Mouse (Mus musculus): ENCODE measurements around the gene Bola3. TPM values are rescaled to one million over a fixed set of nuclear protein-coding genes. Genes with fewer than 3 reads are reported as not detected.

Gene Bola3
- polyA plus RNA-seq, 1 experiment from 2014 or later, result 144 TPM

DNA sequence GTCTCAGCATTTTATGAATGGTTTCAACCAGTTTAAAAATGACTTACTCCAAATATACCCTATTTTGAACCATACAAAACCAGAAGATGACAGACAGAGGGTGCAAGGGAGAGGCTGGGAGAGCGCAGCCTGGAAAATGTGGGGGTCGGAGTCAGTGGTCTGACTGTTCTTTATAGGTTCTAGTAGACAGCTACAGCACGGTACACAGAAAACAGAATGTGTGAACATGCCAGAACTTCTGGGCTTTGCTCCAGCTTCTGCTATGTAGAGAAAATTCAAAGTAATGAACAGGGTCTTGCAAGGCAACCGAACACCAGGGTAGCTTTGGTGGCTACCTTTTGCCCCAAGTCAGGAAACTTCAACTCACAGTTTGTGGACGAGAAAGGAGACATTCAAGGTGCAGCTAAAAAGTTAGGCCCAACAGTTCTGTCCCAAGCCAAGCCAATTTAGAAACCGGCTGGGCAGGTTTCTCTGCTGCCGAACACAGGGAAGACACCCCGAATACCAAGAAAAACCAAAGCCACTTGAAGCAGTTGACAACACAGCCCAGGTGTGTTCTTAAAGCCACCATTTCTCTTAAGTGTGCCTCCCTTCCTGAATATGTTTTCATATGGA is 43.3 kb downstream of the Bola3 start:
- WGBS, result 86% methylated on average over 8 of the region's 8 CpGs
- peaks cover 8% of the 10 kb centered on the region for H3K36me3 ChIP-seq (replicated peaks; ENCODE audit: control insufficient read depth, insufficient read depth, low read depth, low read length)
- no peaks in the 10 kb centered on the region for H3K4me1 ChIP-seq (ENCODE audit: control insufficient read depth, insufficient read depth, low read length)
- H3K4me2 ChIP-seq (ENCODE audit: low read depth, low read length), result no peak overlapping the region
- no peak overlapping the region for H3K9ac ChIP-seq (replicated peaks; ENCODE audit: low read length)
- no peak overlapping the region for H3K4me3 ChIP-seq (ENCODE audit: low read depth, low read length)
- ATAC-seq (replicated peaks; ENCODE audit: insufficient number of reproducible peaks, low FRiP score, low TSS enrichment, low read depth) (no peak), DNase-seq (ENCODE audit: low spot score) (no peak)
- H3K9me3 ChIP-seq (replicated peaks; ENCODE audit: control insufficient read depth, low read length), result no peaks in the 10 kb centered on the region
- H3K27me3 ChIP-seq (ENCODE audit: control insufficient read depth, insufficient read depth, low read length), result no peaks in the 10 kb centered on the region
- H3K27ac ChIP-seq (replicated peaks; ENCODE audit: low read depth, low read length), result no peak overlapping the region

DNA sequence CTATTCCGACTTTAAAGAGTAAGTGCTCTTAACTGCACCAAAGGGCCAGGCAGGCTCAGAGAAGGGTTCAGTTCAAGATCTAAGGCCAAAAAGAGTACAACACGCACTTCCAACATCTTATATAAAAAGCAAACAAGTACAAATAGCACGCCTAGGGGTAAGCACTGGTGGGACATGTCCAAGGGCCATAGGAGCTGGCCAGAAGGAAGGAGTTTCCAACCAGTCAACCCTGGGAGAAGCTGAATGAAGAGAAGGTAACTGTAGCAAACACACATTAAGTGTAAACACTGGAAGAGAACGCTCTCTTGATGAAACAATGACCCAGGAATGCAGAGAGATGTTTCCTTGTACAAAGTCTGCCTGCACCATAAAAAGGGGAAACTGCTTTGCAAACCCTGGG is 45.2 kb downstream of the Bola3 start:
- no peaks in the 10 kb centered on the region for H3K9me3 ChIP-seq (replicated peaks; ENCODE audit: control insufficient read depth, low read length)
- 96% methylated on average over 4 of the region's 4 CpGs for WGBS
- no peaks in the 10 kb centered on the region for H3K4me1 ChIP-seq (ENCODE audit: control insufficient read depth, insufficient read depth, low read length)
- no peak overlapping the region for H3K4me3 ChIP-seq (ENCODE audit: low read depth, low read length)
- H3K27me3 ChIP-seq (ENCODE audit: control insufficient read depth, insufficient read depth, low read length), result no peaks in the 10 kb centered on the region
- DNase-seq (ENCODE audit: low spot score), result no peak
- no peak overlapping the region for H3K4me2 ChIP-seq (ENCODE audit: low read depth, low read length)
- no peak for ATAC-seq (replicated peaks; ENCODE audit: insufficient number of reproducible peaks, low FRiP score, low TSS enrichment, low read depth)
- H3K27ac ChIP-seq (replicated peaks; ENCODE audit: low read depth, low read length), result no peak overlapping the region
- no peak overlapping the region for H3K9ac ChIP-seq (replicated peaks; ENCODE audit: low read length)
- H3K36me3 ChIP-seq (replicated peaks; ENCODE audit: control insufficient read depth, insufficient read depth, low read depth, low read length), result peaks cover 10% of the 10 kb centered on the region

DNA sequence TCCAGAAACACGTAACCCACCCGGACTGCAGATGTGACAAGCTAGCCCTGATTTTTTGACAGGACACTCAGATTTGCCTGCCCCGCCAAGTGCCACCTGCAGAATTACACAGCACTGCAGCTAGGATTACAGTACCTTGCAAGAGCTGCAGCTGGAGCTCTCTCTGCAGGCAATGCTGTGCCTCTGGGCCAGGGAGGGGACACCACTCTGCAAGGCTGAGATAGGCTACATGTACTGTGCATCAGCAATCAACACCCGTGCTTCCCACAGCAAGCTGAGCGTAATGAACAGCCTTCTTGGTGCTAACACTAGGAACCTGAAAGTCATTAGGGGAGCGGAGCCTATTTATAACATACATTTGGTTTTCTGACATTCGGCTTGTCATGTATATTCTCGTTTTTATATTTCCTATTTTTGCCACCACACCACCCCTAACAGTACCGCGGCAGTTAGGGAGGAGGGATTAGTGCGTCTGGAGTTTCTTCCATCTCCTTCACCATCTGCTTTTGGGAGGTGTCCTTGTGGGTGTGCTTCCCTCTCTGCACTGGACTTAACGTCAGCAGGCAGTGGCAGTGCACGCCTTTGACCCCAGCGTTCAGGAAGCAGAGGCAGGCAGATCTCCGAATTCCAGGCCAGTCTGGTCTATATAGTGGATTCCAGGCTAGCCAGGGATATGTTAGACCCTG is 46.7 kb downstream of the Bola3 start:
- Histone ChIP-seq H3K27ac (replicated peaks; ENCODE audit: low read depth, low read length) (no peak overlapping the region), H3K4me1 (ENCODE audit: control insufficient read depth, insufficient read depth, low read length) (no peaks in the 10 kb centered on the region), H3K9me3 (replicated peaks; ENCODE audit: control insufficient read depth, low read length) (no peaks in the 10 kb centered on the region), H3K4me2 (ENCODE audit: low read depth, low read length) (no peak overlapping the region), H3K27me3 (ENCODE audit: control insufficient read depth, insufficient read depth, low read length) (no peaks in the 10 kb centered on the region), H3K9ac (replicated peaks; ENCODE audit: low read length) (no peak overlapping the region), H3K4me3 (ENCODE audit: low read depth, low read length) (no peak overlapping the region), H3K36me3 (replicated peaks; ENCODE audit: control insufficient read depth, insufficient read depth, low read depth, low read length) (peaks cover 10% of the 10 kb centered on the region)
- WGBS, result 94% methylated on average over 15 of the region's 15 CpGs
- ATAC-seq (replicated peaks; ENCODE audit: insufficient number of reproducible peaks, low FRiP score, low TSS enrichment, low read depth) (no peak), DNase-seq (ENCODE audit: low spot score) (no peak)

DNA sequence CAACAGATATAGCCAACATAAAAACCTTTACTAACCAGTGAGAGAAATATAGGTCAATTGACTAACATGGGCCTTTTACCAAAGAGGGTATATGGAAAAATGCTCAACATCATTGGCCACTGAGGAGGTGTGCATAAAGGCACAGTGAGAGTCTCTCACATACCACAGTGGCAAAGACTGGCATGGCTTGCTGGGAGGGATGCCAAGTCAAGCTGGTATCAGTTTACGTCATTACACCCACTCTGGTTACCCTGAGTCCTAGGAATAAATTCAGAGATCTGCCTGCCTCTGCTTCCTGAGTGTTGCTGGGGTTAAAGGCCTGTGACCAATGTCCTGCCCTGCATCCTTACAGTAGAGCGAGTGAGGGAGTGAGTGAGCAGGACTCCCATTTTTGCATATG is 47.8 kb downstream of the Bola3 start:
- DNase-seq (ENCODE audit: low spot score) (no peak), ATAC-seq (replicated peaks; ENCODE audit: insufficient number of reproducible peaks, low FRiP score, low TSS enrichment, low read depth) (no peak)
- H3K27me3 ChIP-seq (ENCODE audit: control insufficient read depth, insufficient read depth, low read length), result no peaks in the 10 kb centered on the region
- no peaks in the 10 kb centered on the region for H3K4me1 ChIP-seq (ENCODE audit: control insufficient read depth, insufficient read depth, low read length)
- WGBS, result 93% methylated on average over 2 of the region's 2 CpGs
- H3K36me3 ChIP-seq (replicated peaks; ENCODE audit: control insufficient read depth, insufficient read depth, low read depth, low read length), result peaks cover 13% of the 10 kb centered on the region
- no peak overlapping the region for H3K9ac ChIP-seq (replicated peaks; ENCODE audit: low read length)
- H3K9me3 ChIP-seq (replicated peaks; ENCODE audit: control insufficient read depth, low read length), result no peaks in the 10 kb centered on the region
- no peak overlapping the region for H3K27ac ChIP-seq (replicated peaks; ENCODE audit: low read depth, low read length)
- H3K4me2 ChIP-seq (ENCODE audit: low read depth, low read length), result no peak overlapping the region
- H3K4me3 ChIP-seq (ENCODE audit: low read depth, low read length), result no peak overlapping the region

DNA sequence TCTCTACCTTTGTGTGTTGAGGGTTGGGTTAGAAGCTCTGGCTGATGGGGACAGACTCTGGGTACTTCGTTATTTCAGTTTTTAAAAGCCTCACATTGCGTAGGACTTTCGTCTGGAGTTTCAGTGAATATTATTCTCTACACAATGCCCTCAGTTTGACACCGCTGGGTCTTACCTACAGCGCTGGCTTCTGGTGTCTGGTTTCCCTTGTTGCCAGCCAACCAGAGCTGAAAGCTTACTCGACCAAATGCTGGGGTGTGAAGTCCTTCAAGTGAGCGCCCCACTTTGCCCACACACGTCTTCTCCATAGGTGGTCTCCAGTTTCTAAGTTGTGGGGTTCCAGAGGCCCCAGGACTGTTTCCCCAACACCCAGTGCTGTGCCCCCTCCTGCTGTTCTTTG is 48.8 kb downstream of the Bola3 start:
- H3K9ac ChIP-seq (replicated peaks; ENCODE audit: low read length), result no peak overlapping the region
- H3K27ac ChIP-seq (replicated peaks; ENCODE audit: low read depth, low read length), result no peak overlapping the region
- no peak; the same call in 1 of the 2 replicates for ATAC-seq (replicated peaks; ENCODE audit: insufficient number of reproducible peaks, low FRiP score, low TSS enrichment, low read depth)
- WGBS, result 86% methylated on average over 8 of the region's 8 CpGs
- DNase-seq (ENCODE audit: low spot score), result no peak
- no peaks in the 10 kb centered on the region for H3K9me3 ChIP-seq (replicated peaks; ENCODE audit: control insufficient read depth, low read length)
- no peaks in the 10 kb centered on the region for H3K4me1 ChIP-seq (ENCODE audit: control insufficient read depth, insufficient read depth, low read length)
- H3K36me3 ChIP-seq (replicated peaks; ENCODE audit: control insufficient read depth, insufficient read depth, low read depth, low read length), result peaks cover 22% of the 10 kb centered on the region
- no peak overlapping the region for H3K4me3 ChIP-seq (ENCODE audit: low read depth, low read length)
- H3K27me3 ChIP-seq (ENCODE audit: control insufficient read depth, insufficient read depth, low read length), result no peaks in the 10 kb centered on the region
- no peak overlapping the region for H3K4me2 ChIP-seq (ENCODE audit: low read depth, low read length)

DNA sequence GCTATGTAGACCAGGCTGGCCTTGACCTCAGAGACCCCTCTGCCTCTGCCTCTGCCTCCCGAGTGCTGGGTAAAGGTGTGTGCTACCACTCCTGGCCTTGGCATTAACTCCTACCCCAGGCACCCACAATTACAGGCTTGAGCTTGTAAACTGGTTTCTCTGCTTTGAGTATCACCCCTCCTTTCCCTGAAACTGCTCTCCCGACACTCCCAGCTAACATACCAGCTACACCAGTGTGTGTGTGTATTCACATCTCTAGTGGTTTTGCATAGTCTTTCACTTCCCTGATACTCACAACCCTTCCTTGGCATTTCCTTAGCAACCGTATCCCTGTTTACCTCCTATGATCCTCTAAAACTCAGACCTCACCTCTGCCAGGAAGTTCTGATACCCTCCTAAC is 50.8 kb downstream of the Bola3 start:
- Histone ChIP-seq H3K4me1 (ENCODE audit: control insufficient read depth, insufficient read depth, low read length) (no peaks in the 10 kb centered on the region), H3K27me3 (ENCODE audit: control insufficient read depth, insufficient read depth, low read length) (no peaks in the 10 kb centered on the region), H3K9me3 (replicated peaks; ENCODE audit: control insufficient read depth, low read length) (no peaks in the 10 kb centered on the region), H3K4me2 (ENCODE audit: low read depth, low read length) (no peak overlapping the region), H3K36me3 (replicated peaks; ENCODE audit: control insufficient read depth, insufficient read depth, low read depth, low read length) (peaks cover 37% of the 10 kb centered on the region), H3K9ac (replicated peaks; ENCODE audit: low read length) (no peak overlapping the region), H3K4me3 (ENCODE audit: low read depth, low read length) (no peak overlapping the region), H3K27ac (replicated peaks; ENCODE audit: low read depth, low read length) (no peak overlapping the region)
- no peak for ATAC-seq (replicated peaks; ENCODE audit: insufficient number of reproducible peaks, low FRiP score, low TSS enrichment, low read depth)
- no peak for DNase-seq (ENCODE audit: low spot score)
- 85% methylated on average over 3 of the region's 3 CpGs for WGBS

DNA sequence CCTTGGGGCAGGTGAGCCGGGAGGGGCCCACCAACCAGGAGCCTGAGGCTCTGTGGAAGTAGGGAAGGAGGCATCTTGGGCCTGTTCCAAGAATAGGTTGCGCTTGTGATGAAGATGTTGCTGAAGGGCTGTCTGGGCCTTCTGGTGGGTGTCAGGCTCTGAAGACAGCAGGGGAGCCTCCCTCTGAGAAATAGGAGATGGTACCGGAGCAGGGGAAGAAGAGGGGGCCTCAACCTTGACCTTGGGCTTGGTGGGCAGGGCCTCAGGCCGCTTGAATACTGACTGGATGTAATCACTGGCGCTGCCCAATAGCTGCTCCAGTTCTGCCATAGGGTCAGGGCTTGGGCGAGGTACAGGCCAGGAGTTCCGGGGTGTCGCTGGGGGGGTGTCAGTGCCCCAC is 54.5 kb downstream of the Bola3 start:
- no peak for ATAC-seq (replicated peaks; ENCODE audit: insufficient number of reproducible peaks, low FRiP score, low TSS enrichment, low read depth)
- DNase-seq (ENCODE audit: low spot score), result no peak
- Histone ChIP-seq H3K9ac (replicated peaks; ENCODE audit: low read length) (no peak overlapping the region), H3K4me3 (ENCODE audit: low read depth, low read length) (no peak overlapping the region), H3K4me2 (ENCODE audit: low read depth, low read length) (no peak overlapping the region), H3K27me3 (ENCODE audit: control insufficient read depth, insufficient read depth, low read length) (no peaks in the 10 kb centered on the region), H3K9me3 (replicated peaks; ENCODE audit: control insufficient read depth, low read length) (no peaks in the 10 kb centered on the region), H3K36me3 (replicated peaks; ENCODE audit: control insufficient read depth, insufficient read depth, low read depth, low read length) (peaks cover 30% of the 10 kb centered on the region), H3K4me1 (ENCODE audit: control insufficient read depth, insufficient read depth, low read length) (no peaks in the 10 kb centered on the region), H3K27ac (replicated peaks; ENCODE audit: low read depth, low read length) (no peak overlapping the region)
- 95% methylated on average over 8 of the region's 8 CpGs for WGBS

DNA sequence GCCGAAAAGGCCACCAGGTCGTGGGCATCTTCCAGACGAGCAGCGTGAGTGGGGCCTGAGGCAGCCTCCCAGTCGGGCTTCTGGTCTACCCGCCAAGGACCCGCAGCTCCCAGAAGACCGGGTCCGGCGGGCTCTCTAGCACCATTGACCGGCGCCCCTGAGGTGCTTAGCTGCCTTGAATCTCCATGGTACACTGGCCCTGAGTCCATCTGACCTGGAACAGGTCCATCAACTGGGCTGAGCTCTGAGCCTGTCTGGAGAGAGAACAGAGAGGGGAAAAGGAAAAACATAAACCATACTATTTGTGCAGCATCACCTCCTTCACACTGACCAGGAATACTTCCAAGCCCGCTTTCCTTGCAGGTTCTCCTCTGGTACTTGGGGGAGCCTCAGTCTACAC is 55.6 kb downstream of the Bola3 start:
- no peaks in the 10 kb centered on the region for H3K4me1 ChIP-seq (ENCODE audit: control insufficient read depth, insufficient read depth, low read length)
- WGBS, result 94% methylated on average over 13 of the region's 13 CpGs
- H3K36me3 ChIP-seq (replicated peaks; ENCODE audit: control insufficient read depth, insufficient read depth, low read depth, low read length), result peaks cover 30% of the 10 kb centered on the region
- no peaks in the 10 kb centered on the region for H3K27me3 ChIP-seq (ENCODE audit: control insufficient read depth, insufficient read depth, low read length)
- no peak overlapping the region for H3K9ac ChIP-seq (replicated peaks; ENCODE audit: low read length)
- H3K4me3 ChIP-seq (ENCODE audit: low read depth, low read length), result no peak overlapping the region
- no peaks in the 10 kb centered on the region for H3K9me3 ChIP-seq (replicated peaks; ENCODE audit: control insufficient read depth, low read length)
- H3K27ac ChIP-seq (replicated peaks; ENCODE audit: low read depth, low read length), result no peak overlapping the region
- H3K4me2 ChIP-seq (ENCODE audit: low read depth, low read length), result no peak overlapping the region
- ATAC-seq (replicated peaks; ENCODE audit: insufficient number of reproducible peaks, low FRiP score, low TSS enrichment, low read depth) (no peak), DNase-seq (ENCODE audit: low spot score) (no peak)
